Mouse (Mus musculus): Measurements from ENCODE around the gene Smad6.
A peak's percentile ranks its signal among the peaks of the same experiment; 100 is the strongest.

The Smad6 gene

DNA sequence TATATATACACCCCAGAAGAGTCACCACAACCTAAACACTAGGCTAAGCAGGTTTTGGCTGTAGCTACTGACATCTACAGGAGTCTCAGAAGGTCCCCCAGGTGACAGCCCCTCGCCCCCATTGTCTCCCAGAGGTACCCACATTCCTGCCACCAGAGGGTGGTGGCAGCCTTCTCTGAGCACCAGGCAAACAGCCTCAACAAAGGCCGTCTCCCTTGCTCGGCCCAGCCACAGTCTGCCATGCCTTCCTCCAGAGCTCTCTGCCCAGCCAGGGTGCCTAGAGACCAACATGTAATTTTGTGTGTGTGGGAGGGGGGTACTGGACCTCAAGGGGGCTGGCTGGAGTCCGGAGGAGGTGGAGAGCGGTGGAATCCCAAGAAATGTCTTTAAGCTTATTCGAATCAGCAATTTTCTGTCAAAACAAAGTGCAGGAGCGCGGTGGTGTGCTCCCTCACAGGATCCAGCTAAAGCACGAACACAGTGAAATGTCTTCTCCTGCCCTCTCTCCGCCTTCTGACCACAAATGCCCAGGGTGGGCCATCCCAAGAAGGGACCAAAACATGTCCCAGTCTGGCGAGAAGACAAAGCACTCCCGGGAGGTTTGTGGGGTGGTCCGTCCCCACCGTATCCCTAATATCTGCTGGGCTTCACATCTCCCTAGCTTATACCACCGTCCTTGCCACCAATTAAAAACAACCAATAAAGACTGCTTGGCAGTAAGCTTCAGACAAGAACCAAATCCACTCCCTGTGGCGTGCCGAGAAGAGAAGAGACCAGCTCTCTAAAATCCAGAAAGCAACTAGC lies 62.5 kb downstream of the Smad6 start:
- DNase-seq, result peak; percentile 85 to 91

DNA sequence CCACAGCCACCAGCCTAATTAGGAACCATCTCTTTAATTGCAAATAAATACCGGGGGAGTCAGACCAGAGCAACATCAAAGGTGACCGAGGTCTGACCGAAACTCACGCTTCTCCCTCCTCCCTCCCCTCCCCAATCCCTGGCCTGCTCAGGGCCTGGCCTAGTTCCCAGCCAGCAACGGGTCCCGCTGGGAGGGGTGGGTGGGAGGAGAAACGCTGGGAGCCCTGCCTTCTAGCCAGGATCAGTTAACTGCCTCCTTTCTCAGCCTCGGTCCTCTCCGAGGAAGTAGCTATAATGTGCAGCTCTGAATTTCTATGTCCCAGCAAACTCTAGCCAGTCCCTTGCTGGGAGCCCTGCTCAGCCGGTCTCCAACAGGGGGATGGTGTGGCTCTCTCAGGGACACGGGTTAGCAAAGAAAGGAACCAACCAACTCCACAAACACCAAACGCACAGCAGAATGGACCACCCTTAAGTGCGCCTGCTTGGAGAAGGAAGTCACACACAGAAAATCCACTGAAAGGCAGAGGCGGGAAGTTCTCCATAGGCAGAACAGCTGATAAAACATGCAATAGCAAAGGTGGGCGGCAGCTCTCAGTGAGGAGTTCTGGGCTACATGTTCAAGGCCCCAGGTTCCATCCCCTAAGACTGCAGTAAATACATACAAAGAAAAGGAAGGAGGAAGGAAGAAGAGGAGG lies 63.4 kb downstream of the Smad6 start:
- peak; percentile 81 to 87 for DNase-seq

DNA sequence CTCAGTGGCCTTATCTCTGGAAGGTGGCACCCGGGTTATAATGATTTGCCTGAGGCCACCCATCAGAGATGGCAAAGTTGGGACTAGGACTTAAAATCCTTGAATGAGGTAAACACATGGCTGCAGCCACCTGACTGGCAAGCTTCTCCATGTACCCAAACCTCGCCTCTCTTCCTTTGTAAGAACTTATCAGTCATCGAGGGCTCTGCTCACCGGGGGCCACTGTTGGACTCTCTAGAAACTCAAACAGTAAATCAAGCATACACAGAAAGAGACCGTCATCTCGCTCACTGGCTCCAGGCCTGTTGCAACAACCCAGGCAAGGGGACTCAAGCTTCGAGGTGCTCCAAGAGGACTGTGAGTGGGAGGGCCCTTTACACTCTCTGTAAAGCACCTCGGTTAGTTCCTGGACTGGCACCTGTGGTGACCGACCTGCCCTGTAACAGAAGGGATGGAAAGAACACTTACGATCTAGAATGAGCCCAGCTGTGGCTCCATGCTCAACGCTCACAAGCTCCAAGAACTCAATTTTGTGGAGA lies 64.1 kb downstream of the Smad6 start:
- DNase-seq, result no peak

DNA sequence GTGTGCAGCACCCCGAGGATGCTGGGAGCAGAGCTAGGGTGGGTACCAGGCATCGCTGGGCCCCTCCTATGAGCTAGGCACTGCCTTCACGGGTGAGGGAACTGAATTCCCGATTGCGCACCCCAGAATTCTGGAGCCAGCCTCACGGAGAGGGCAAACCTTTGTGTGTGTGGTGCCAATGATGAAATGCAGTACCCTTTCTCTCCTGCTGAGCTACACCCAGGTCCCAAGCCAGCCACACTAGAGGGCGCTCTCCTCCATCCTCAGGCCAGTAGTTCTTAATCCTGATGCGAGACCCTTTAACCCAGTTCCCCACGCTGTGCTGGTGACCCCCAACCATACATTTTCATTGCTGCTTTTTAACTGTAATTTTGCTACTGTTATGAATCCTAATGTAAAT lies 65.8 kb downstream of the Smad6 start:
- peak; percentile 90 to 91 for DNase-seq

- no peak for DNase-seq
Measured at GRCm38 (mm10) chr9:63953691-63954090, 68.2 kb downstream of the Smad6 start.

- DNase-seq, result no peak
Measured at GRCm38 (mm10) chr9:63952591-63952990, 69.3 kb downstream of the Smad6 start.

GRCm38 (mm10) chr9:63950357-63950756 lies 71.5 kb downstream of the Smad6 start:
- DNase-seq, result peak in 1 of 2 experiments; percentile 30

DNA sequence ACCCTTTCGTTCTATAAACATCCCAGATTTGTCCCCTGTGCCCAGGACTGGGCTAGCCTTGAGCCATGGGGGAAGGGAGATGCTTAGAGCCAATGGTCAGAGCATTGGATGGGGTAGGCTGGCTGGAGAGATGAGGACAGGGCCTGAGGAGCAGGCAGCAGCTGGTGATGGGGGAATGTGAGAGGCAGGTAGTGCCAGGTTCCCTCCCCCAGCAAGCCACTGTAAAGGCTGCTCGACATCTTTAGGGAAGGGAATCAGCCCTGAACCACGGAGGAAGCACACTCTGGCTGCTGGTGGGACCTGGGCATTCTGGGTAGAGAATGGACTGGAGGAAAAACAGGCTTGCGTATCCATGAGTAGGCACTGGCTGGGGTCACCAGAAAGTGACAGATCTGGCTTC lies 72.5 kb downstream of the Smad6 start:
- DNase-seq, result no peak

GRCm38 (mm10) chr9:63942608-63942982 lies 79.3 kb downstream of the Smad6 start:
- no peak for DNase-seq

GRCm38 (mm10) chr9:63941747-63942607 lies 79.9 kb downstream of the Smad6 start:
- DNase-seq, result peak; percentile 31 to 62

DNA sequence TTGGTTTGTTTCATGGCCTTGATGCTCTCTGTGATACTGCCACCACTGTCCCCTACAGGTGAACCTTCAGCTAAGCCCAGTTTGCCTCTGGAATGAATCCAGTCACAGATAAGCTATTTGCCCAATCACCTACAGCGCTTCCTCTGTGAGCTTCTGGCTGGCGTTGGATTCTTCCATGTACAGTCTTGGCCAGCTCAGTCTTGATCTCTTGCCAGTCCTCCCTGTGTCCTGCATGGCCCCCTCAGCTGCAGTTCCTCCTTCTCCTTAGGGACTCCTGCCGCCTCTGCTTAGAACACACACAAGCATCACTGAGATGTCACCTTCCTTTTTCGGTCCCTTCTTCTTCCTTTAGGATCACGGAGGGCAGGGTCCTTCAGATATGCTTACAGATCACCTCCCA lies 85.6 kb downstream of the Smad6 start:
- no peak for DNase-seq

- no peak for DNase-seq
Measured at GRCm38 (mm10) chr9:63933068-63933467, 88.8 kb downstream of the Smad6 start.

DNA sequence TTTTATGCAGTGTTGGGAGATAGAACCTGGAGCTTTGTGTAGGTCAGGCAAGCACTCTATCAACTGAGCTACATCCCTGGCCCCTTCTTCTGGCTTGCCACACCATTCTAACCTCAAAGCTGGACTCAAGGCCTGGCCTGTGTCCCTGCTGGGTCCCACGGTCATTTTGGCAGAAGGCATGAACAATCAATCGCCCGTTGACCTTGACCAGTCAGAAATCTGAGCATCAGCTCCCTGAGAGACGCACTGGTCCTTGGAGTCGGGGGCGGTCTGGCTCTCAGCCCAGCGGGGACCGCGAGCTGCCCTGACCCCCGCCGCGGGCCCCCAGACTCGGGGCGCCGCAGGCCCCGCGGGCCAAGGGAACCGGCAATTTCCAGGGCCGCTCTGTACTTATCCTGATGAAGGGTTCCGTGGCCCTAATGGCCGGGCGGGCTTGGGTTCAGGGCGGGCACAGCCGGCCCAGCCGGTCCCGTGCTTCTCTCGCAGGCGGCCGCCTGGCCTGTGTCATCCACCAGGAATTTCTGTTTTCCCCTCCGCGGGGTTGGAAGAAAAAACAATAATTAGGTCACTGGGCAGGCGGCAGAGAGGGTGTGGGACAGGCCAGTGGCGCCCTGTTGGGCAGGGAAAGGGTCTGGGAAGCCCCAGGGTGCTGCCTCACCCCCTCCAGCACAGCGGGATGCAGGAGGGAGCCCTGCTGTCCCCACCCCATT lies 94.4 kb downstream of the Smad6 start:
- DNase-seq, result peak; percentile 67 to 81

- peak; percentile 60 to 74 for DNase-seq
Measured at GRCm38 (mm10) chr9:63926377-63926776, 95.5 kb downstream of the Smad6 start.

GRCm38 (mm10) chr9:63923190-63923717 lies 98.6 kb downstream of the Smad6 start:
- peak in 1 of 2 experiments; percentile 44 for DNase-seq

GRCm38 (mm10) chr9:63919708-63920107 lies 102.2 kb downstream of the Smad6 start:
- DNase-seq, result no peak

- DNase-seq, result no peak
Measured at GRCm38 (mm10) chr9:63919001-63919555, 102.8 kb downstream of the Smad6 start.

GRCm38 (mm10) chr9:63918245-63918644 lies 103.6 kb downstream of the Smad6 start:
- peak; percentile 87 to 92 for DNase-seq

DNA sequence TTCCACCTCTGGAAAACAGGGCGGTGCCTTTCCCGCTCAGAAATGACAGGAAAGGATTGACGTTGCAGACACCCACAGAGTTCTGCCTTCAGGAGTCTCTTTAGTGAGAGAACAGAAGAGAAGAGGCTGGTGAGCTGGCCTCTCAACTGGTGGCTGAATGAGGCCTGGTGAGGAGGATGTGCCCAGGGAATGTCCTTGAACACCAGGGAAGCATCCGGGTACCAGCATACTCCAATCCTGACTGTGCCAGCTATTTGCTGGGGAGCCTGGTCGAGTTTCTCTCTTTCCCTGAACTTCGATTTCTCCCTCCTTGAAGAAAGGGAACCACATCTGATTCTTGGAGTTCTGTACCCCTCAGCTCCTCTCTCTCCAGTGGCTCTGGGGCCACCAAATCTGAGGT lies 105.4 kb downstream of the Smad6 start:
- DNase-seq, result no peak

DNA sequence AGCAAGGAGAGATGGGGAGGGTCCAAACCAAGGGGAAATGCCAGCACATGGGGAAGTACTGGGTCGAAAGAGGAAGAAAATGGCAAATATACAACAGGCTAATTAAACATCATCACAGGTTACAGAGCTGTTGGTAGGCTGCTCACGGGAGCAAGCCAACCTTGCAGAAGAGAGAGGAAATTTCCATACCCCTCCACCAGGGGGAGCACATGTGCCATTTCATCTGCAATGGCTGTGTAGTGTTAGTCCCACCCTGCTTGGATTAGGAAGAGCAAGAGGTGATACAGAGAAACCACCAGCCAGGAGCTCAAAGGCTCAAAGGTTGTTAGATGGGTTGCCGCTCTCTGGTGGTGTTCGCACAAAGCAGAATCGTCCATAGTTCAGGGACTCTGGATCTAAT lies 105.9 kb downstream of the Smad6 start:
- DNase-seq, result peak; percentile 75 to 78

- DNase-seq, result no peak
Measured at GRCm38 (mm10) chr9:63914944-63915343, 106.9 kb downstream of the Smad6 start.

DNA sequence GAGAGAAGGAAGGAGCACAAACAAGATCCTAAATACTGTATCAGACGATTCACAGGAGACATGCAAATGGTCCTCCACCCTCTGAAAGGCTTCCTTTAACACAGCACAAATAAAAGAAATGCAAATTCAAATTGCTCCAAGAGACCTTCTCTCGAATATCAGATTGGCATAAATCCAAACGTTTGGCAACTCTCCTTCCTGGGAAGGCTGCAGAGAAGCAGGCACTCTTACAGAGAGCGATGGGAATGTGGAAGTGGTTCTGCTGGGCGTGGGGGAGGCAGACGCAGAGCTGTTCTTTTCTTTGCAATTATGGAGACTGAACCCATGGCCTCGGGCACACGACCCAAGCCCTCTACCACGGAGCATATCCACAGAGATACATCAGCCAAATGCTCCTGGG lies 109.8 kb downstream of the Smad6 start:
- no peak for DNase-seq
